Mouse (Mus musculus): ENCODE data around the gene Tmem130.

Tmem130 gene

GRCm38 (mm10) chr5:144752432-144752831, 9.2 kb downstream of the Tmem130 start:
- in situ Hi-C loops (cut with MboI; ENCODE audit: low pct_unique_long_range_greater_than_20kb in 1 of 2, low sequenced_read_pairs in 2 of 2, unreplicated experiment in 1 of 2), result no loop called here

DNA sequence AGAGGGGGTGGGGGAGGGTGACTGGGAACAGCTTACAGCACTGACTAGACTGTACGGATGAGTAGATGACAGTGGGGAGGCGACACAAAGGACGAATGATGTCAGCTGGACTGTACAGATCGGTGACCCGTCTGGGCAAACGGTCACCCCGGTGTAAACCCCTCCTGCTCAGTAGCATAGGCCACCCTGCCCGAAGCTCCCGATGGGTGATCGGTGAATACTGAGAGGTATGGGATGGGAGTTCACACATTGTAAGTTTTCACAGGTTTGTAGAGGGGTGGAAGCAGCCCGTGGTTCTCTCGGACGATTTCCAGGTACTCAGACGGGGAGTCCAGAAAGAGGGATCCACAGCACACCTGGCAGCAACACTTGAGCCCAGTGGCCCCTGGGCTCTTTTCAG, 24.5 kb downstream of the Tmem130 start:
- in situ Hi-C loops (cut with MboI; ENCODE audit: low pct_unique_long_range_greater_than_20kb in 1 of 2, low sequenced_read_pairs in 2 of 2, unreplicated experiment in 1 of 2), result loop anchor here (5.0 to 25.0 kb wide), 3 partner anchors 212 to 500 kb away; partner anchors contain the start of gene Bri3 (in 1 of the 2)

GRCm38 (mm10) chr5:144734949-144735348, 26.7 kb downstream of the Tmem130 start:
- in situ Hi-C loops (cut with MboI; ENCODE audit: low pct_unique_long_range_greater_than_20kb in 1 of 2, low sequenced_read_pairs in 2 of 2, unreplicated experiment in 1 of 2), result loop anchor here (5.0 to 25.0 kb wide), 3 partner anchors 210 to 498 kb away; partner anchors contain the start of gene Bri3 (in 1 of the 2)

DNA sequence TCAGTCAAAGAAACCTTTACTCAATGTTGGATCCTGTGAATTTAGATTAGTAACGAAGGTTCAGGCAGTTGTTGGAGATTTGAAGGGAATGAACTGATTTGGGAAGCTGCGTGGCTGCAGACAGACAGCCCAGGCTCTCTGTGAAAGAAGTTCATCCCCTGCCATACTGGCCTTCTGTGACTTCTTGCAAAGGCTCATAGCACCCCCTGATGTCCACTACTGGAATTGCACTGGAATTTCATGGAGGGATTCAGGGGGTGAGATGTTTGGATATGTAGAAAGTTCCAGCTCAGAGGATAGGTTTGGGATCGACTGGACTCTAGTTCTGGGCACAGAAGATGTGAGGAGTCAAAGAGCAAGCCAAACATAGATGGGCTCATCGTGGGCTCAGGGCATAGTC, 27.7 kb downstream of the Tmem130 start:
- in situ Hi-C loops (cut with MboI; ENCODE audit: low pct_unique_long_range_greater_than_20kb in 1 of 2, low sequenced_read_pairs in 2 of 2, unreplicated experiment in 1 of 2), result loop anchor here (5.0 to 25.0 kb wide), 3 partner anchors 209 to 497 kb away; partner anchors contain the start of gene Bri3 (in 1 of the 2)

- in situ Hi-C loops (cut with MboI; ENCODE audit: low pct_unique_long_range_greater_than_20kb in 1 of 2, low sequenced_read_pairs in 2 of 2, unreplicated experiment in 1 of 2), result loop anchor here in 1 of 2 experiments (25.0 kb wide), 1 partner anchor 492 kb away; the partner anchor contains the start of gene Bri3
Observed at GRCm38 (mm10) chr5:144729216-144729615, 32.4 kb downstream of the Tmem130 start.

- in situ Hi-C loops (cut with MboI; ENCODE audit: low pct_unique_long_range_greater_than_20kb in 1 of 2, low sequenced_read_pairs in 2 of 2, unreplicated experiment in 1 of 2), result loop anchor here in 1 of 2 experiments (25.0 kb wide), 1 partner anchor 491 kb away; the partner anchor contains the start of gene Bri3
Observed at GRCm38 (mm10) chr5:144728237-144728636, 33.4 kb downstream of the Tmem130 start.

- in situ Hi-C loops (cut with MboI; ENCODE audit: low pct_unique_long_range_greater_than_20kb in 1 of 2, low sequenced_read_pairs in 2 of 2, unreplicated experiment in 1 of 2), result loop anchor here in 1 of 2 experiments (25.0 kb wide), 1 partner anchor 490 kb away; the partner anchor contains the start of gene Bri3
Observed at GRCm38 (mm10) chr5:144727119-144727518, 34.5 kb downstream of the Tmem130 start.

DNA sequence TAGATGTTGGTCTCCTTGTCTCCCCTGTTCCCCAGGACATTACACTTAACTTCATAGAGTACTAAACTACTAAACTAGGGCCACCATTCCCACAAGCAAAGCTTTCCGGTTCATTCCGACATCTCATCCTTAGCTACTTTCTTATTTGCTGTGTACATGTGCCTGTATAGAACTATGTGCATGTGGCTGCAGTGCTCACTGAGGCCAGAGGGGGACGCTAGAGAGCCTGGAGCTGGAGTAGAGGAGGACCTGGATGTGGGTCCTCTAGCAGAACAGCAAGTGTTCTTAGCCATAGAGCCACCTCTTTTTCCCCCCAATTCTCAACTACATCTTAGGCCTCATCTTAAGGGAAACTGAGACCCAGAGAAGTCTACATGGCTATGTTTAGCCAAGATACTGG, 36.1 kb downstream of the Tmem130 start:
- in situ Hi-C loops (cut with MboI; ENCODE audit: low pct_unique_long_range_greater_than_20kb in 1 of 2, low sequenced_read_pairs in 2 of 2, unreplicated experiment in 1 of 2), result loop anchor here in 1 of 2 experiments (25.0 kb wide), 1 partner anchor 488 kb away; the partner anchor contains the start of gene Bri3

GRCm38 (mm10) chr5:144724926-144725325, 36.7 kb downstream of the Tmem130 start:
- in situ Hi-C loops (cut with MboI; ENCODE audit: low pct_unique_long_range_greater_than_20kb in 1 of 2, low sequenced_read_pairs in 2 of 2, unreplicated experiment in 1 of 2), result loop anchor here in 1 of 2 experiments (25.0 kb wide), 1 partner anchor 488 kb away; the partner anchor contains the start of gene Bri3

- in situ Hi-C loops (cut with MboI; ENCODE audit: low pct_unique_long_range_greater_than_20kb in 1 of 2, low sequenced_read_pairs in 2 of 2, unreplicated experiment in 1 of 2), result no loop called here
Observed at GRCm38 (mm10) chr5:144720281-144720680, 41.3 kb downstream of the Tmem130 start.

- in situ Hi-C loops (cut with MboI; ENCODE audit: low pct_unique_long_range_greater_than_20kb in 1 of 2, low sequenced_read_pairs in 2 of 2, unreplicated experiment in 1 of 2), result no loop called here
Observed at GRCm38 (mm10) chr5:144719781-144720180, 41.8 kb downstream of the Tmem130 start.

DNA sequence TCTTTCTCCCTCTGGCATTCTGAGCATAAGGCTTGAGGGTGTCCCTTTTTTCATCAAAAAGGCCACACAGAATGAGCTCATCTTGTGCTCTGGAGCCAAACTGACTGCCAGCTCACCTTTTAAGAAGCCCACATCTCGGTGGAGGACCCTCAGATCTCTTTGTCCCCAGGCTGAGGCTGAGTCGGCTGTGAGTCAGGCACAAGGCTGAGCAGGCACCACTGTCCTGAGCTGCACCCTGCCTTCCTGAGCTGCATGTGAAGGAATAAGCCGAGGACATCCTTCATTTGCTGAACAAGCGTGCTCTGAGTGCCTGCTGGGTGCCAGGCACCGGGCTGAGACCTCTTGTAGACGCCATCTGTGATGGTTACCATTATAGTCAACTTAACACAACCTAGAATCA, 44.4 kb downstream of the Tmem130 start:
- in situ Hi-C loops (cut with MboI; ENCODE audit: low pct_unique_long_range_greater_than_20kb in 1 of 2, low sequenced_read_pairs in 2 of 2, unreplicated experiment in 1 of 2), result no loop called here

DNA sequence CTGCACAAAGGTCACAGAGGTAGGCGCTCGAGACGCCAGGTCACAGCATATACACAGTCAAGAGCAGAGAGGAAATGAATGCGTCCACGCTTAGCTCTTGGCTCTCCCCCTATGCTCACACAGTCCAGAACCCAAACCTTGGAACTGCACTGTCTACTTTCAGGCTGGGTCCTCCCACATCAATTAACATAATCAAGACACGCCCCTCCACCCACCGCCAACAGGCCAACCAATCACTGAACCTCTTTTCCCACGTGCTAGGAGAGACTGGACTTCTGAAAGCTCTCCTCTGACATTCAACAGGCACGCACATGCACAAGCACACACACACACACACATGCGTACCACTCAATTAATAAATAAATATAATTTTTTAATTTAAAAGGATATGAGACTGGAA, 48.2 kb downstream of the Tmem130 start:
- in situ Hi-C loops (cut with MboI; ENCODE audit: low pct_unique_long_range_greater_than_20kb in 1 of 2, low sequenced_read_pairs in 2 of 2, unreplicated experiment in 1 of 2), result no loop called here

GRCm38 (mm10) chr5:144707603-144708002, 54.0 kb downstream of the Tmem130 start:
- in situ Hi-C loops (cut with MboI; ENCODE audit: low pct_unique_long_range_greater_than_20kb in 1 of 2, low sequenced_read_pairs in 2 of 2, unreplicated experiment in 1 of 2), result no loop called here

DNA sequence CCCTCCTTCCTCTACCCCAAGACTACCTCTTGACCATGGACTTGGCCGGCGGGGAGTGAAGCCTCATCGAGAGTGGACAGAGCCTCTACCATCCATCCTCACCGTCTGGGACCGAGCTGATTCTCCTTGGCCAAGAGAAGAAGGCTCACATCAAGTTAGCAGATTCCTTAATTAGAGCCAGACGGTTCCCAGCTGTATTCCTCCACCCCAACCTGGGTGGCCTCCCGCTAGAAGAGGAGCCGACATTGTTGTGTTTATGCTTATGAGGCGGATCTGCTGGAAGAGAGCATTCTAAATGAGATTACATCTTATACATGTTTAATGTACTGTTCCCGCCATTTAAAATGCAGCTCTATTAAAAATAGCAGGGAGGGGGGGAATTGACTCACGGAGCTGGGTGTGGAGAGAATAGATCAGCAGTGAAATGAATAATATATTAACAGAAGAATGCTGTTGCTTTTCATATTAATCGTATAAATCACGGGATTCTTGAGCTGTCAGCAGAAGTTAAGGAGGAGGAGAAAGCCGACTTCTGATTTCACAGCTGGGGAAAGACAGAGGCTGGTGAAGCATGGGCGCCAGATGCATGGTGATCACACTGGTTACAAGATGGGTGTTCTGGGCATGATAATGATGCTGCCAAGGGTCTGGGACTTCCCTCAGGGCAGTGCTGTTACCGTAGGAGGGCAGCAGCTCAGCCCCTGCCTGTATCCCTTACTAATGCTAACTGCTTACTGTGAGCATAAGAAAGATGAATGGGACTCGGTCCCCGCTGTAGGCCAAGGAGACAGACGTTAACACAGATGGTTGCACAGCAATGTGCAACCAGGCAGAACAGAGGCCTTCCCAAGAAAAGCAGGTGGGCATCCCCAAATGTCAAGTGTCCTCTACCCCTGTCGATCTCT, 57.9 kb downstream of the Tmem130 start:
- in situ Hi-C loops (cut with MboI; ENCODE audit: low pct_unique_long_range_greater_than_20kb in 1 of 2, low sequenced_read_pairs in 2 of 2, unreplicated experiment in 1 of 2), result no loop called here

GRCm38 (mm10) chr5:144695289-144696060, 66.1 kb downstream of the Tmem130 start:
- in situ Hi-C loops (cut with MboI; ENCODE audit: low pct_unique_long_range_greater_than_20kb in 1 of 2, low sequenced_read_pairs in 2 of 2, unreplicated experiment in 1 of 2), result no loop called here

- in situ Hi-C loops (cut with MboI; ENCODE audit: low pct_unique_long_range_greater_than_20kb in 1 of 2, low sequenced_read_pairs in 2 of 2, unreplicated experiment in 1 of 2), result no loop called here
Observed at GRCm38 (mm10) chr5:144694161-144694560, 67.5 kb downstream of the Tmem130 start.

- in situ Hi-C loops (cut with MboI; ENCODE audit: low pct_unique_long_range_greater_than_20kb in 1 of 2, low sequenced_read_pairs in 2 of 2, unreplicated experiment in 1 of 2), result no loop called here
Observed at GRCm38 (mm10) chr5:144691421-144691820, 70.2 kb downstream of the Tmem130 start.

DNA sequence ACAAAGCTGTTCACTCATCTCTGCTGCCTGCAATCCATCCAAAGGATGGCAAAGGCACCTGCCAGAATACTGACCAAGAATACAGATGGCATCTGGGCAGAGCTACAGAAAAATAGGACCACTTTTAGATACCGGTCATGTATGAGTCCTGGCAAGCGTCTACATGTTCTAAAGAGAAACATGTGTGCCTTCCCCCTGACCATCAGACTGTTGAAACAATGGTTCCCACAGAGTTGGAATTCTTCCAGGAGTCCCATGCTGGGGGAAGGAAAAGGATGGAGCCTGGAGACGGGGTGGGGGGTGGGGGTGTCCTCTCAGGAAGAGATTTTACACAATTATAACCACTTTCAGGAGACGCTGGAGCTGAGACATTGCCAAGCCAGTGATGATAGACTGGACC, 73.2 kb downstream of the Tmem130 start:
- in situ Hi-C loops (cut with MboI; ENCODE audit: low pct_unique_long_range_greater_than_20kb in 1 of 2, low sequenced_read_pairs in 2 of 2, unreplicated experiment in 1 of 2), result no loop called here

Data from mouse embryonic stem cell (cell line).